Mouse (Mus musculus) G1E (cell line): ENCODE measurements around the gene Igf2bp2. TPM values are rescaled to one million over a fixed set of nuclear protein-coding genes. Genes with fewer than 3 reads are reported as not detected.

Experiments used
- ATAC-seq: 2 replicates; pipeline ENCODE4 v1.8.0; 2016; ENCODE audit warnings: mild to moderate bottlenecking; ENCODE audit not compliant: insufficient number of reproducible peaks, poor library complexity, low FRiP score, severe bottlenecking; ENCODE audit errors: extremely low read depth
- DNase-seq: peaks from one replicate; pipeline ENCODE4 v3.0.0; 2012; ENCODE audit warnings: low spot score
- H3K27me3 ChIP-seq: 2 replicates; pipeline ENCODE4 v1.6.1; 2012; ENCODE audit warnings: mild to moderate bottlenecking, low read length, inconsistent platforms; ENCODE audit not compliant: insufficient read depth
- H3K36me3 ChIP-seq: replicated peaks from 2 replicates; pipeline ENCODE3; 2012; ENCODE audit warnings: mild to moderate bottlenecking, inconsistent platforms
- H3K4me1 ChIP-seq: 2 replicates; pipeline ENCODE4 v1.6.1; 2012; ENCODE audit warnings: low read depth, low read length, inconsistent platforms, mixed read lengths; ENCODE audit not compliant: insufficient read depth
- H3K4me3 ChIP-seq: 2 replicates; pipeline ENCODE4 v1.5.1; 2012; ENCODE audit warnings: low read depth, mild to moderate bottlenecking, inconsistent platforms, low read length, moderate library complexity, mixed read lengths
- H3K9me3 ChIP-seq: replicated peaks from 2 replicates; pipeline ENCODE4 v1.6.1; 2012; ENCODE audit warnings: inconsistent platforms
- CTCF ChIP-seq: IDR thresholded peaks from 2 replicates; pipeline ENCODE4 v1.5.1; 2012; ENCODE audit warnings: low read depth, low read length, inconsistent platforms, mixed read lengths
- GATA1 ChIP-seq: IDR thresholded peaks from 2 replicates; pipeline ENCODE4 v1.6.1; 2012; ENCODE audit warnings: borderline replicate concordance, low read length, inconsistent platforms, mixed read lengths
- GATA2 ChIP-seq: IDR thresholded peaks from 2 replicates; pipeline ENCODE4 v1.6.1; 2012; ENCODE audit warnings: low read depth, low read length, inconsistent platforms, borderline replicate concordance
- POLR2AphosphoS5 ChIP-seq: IDR thresholded peaks from 2 replicates; pipeline ENCODE4 v1.6.1; 2012; ENCODE audit warnings: low read depth, low read length, inconsistent platforms; ENCODE audit not compliant: insufficient replicate concordance
- TAL1 ChIP-seq: conservative IDR thresholded peaks from 2 replicates; pipeline ENCODE4 v1.6.1; 2012; ENCODE audit warnings: low read depth, low read length, inconsistent platforms, mixed read lengths
- polyA plus RNA-seq: library from polyadenylated mRNA; stranded (reverse); fragments of >175 nt; gene quantifications from 2 replicates; pipeline ENCODE4 v1.2.3, GENCODE M21; 2012
- total RNA-seq, 2 experiments: library from RNA; stranded (forward) in 1 of 2; stranded (reverse) in 1 of 2; fragments of 200-1000 nt in 1 of 2; fragments of >200 nt in 1 of 2; fragmentation: Nextera tagmentation in 1 of 2; gene quantifications; 2 replicates each; pipeline ENCODE4 v1.2.3; 2014 to 2017

The Igf2bp2 gene
- total and polyA plus RNA-seq, 3 experiments, result 0.24 to 1.1 (median 0.87) TPM

DNA sequence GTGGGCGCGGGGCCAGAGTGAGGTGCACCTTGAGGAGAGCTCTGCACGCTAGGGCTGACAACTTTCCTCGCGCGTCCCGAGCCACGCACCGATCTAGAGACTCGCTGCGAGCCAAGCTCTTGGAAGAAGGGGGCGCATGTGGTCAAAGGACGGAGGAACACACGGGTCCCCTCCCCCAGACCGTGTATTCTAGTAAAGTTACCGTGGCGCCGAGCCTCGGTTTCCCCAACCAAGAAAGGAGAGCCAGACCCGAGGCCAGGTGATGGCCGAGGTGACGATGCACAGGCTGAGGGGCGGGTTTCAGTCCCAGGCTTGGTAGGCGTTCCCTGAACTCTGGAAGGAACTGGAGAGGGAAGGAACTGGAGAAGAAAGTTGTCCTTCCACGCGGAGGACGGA, 355 bp upstream of the Igf2bp2 start:
- ATAC-seq, result no peak
- H3K27me3 ChIP-seq, result peaks cover 23% of the 10 kb centered on the region
- no peak for TF ChIP-seq CTCF

DNA sequence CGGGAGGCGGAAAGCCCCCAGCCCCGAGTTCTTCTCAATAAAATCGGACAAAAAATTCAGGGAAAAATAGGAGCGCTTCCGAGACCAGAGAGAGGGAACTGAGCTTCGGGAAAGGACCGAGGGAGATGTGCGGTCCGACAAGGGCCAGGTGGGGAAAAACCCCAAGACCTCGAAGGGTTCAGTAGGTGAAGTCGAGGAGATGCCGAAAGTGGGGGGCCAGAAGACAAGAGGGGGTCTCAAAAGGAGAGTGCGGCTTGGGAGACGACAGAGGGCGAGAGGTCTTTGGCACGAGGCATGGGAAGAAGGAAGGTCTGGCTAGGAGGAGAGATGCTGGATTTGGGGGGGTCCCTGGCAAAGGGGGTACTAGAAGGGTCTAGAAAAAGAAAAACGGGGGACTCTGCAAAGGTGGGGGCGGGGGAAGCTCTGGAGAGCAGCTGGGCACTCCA, 1.0 kb downstream of the Igf2bp2 start:
- Histone ChIP-seq H3K27me3 (peaks cover 23% of the 10 kb centered on the region), H3K4me1 (no peaks in the 10 kb centered on the region), H3K9me3 (peaks cover 16% of the 10 kb centered on the region), H3K36me3 (no peaks in the 10 kb centered on the region), H3K4me3 (no peak overlapping the region)
- ATAC-seq (no peak), DNase-seq (no peak)
- TF ChIP-seq GATA2, result no peak

More for the DNA sequence above, 355 bp upstream of the Igf2bp2 start:
- Histone ChIP-seq H3K4me3 (no peak overlapping the region), H3K9me3 (peaks cover 16% of the 10 kb centered on the region), H3K4me1 (no peaks in the 10 kb centered on the region), H3K36me3 (no peaks in the 10 kb centered on the region)
- no peak for DNase-seq

DNA sequence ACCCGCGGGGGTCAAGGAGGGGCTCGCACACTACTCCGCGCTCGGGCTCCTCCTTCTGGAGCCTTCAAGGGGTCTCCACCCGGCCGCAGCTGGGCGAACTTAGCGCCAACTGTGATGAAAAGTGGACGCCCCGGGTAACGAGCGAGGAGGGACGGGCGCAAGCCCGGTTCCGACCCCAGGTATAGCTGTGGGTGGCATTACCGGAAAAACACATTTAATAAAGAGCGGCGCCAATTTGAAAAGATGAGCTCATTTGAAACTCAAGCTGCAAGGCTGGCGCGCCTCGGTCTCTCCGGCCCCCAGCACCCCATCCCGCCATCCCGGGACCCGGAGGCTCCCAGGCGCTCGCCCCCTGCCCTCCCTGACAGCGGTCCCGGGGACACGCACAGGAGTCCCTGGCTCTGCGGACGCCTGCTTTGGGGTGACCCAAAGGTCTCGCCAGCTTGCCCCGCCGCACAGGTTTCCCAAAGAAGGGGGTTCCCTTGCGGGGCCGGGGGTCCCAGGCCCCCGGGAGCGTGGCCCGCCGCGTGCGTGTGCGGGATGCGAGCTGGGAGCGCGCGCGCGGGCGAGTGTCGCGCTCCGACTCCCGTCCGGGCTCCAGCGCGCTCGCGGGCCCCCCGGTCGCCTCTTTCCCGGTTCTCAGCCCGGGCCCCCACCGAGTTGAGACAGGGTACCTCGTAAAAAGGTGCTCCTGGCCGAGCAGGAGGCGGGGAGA, 1.6 kb downstream of the Igf2bp2 start:
- Histone ChIP-seq H3K4me3 (no peak overlapping the region), H3K27me3 (peaks cover 23% of the 10 kb centered on the region), H3K4me1 (no peaks in the 10 kb centered on the region), H3K9me3 (peaks cover 16% of the 10 kb centered on the region), H3K36me3 (no peaks in the 10 kb centered on the region)
- TF ChIP-seq GATA1 (no peak), GATA2 (no peak), TAL1 (no peak), POLR2AphosphoS5 (no peak), CTCF (no peak)
- no peak for ATAC-seq
- no peak for DNase-seq

GRCm38 (mm10) chr16:22160386-22161145, 2.5 kb downstream of the Igf2bp2 start:
- DNase-seq (no peak), ATAC-seq (no peak)
- Histone ChIP-seq H3K4me3 (no peak overlapping the region), H3K9me3 (peaks cover 16% of the 10 kb centered on the region), H3K27me3 (peaks cover 27% of the 10 kb centered on the region), H3K36me3 (no peaks in the 10 kb centered on the region), H3K4me1 (no peaks in the 10 kb centered on the region)
- TF ChIP-seq POLR2AphosphoS5 (no peak), CTCF (no peak), TAL1 (no peak), GATA2 (no peak), GATA1 (no peak)

DNA sequence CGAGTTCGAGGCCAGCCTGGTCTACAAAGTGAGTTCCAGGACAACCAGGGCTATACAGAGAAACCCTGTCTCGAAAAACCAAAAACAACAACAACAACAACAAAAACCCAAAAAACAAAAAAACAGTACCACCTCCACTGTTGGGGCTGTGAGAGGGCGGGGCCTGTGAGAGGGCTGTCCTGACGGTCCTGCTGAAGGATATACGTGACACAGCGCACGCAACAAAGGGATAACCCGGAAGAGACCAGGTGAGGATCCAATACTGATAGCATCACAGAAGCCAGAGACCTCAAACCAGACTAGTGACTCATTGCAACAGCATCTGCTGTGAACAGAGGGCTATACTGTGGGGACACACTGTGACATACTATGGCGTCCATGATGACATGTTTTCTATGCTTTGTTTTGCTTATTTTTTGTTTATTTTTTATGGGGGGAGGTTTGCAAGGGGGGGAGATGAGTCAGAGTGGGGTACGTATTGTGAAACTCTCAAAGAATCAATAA, 10.1 kb downstream of the Igf2bp2 start:
- no peak for ATAC-seq
- Histone ChIP-seq H3K4me1 (no peaks in the 10 kb centered on the region), H3K36me3 (no peaks in the 10 kb centered on the region), H3K4me3 (no peak overlapping the region), H3K9me3 (no peaks in the 10 kb centered on the region), H3K27me3 (peaks cover 20% of the 10 kb centered on the region)
- TF ChIP-seq GATA1 (no peak), TAL1 (no peak), CTCF (no peak), GATA2 (no peak), POLR2AphosphoS5 (no peak)
- DNase-seq, result no peak

DNA sequence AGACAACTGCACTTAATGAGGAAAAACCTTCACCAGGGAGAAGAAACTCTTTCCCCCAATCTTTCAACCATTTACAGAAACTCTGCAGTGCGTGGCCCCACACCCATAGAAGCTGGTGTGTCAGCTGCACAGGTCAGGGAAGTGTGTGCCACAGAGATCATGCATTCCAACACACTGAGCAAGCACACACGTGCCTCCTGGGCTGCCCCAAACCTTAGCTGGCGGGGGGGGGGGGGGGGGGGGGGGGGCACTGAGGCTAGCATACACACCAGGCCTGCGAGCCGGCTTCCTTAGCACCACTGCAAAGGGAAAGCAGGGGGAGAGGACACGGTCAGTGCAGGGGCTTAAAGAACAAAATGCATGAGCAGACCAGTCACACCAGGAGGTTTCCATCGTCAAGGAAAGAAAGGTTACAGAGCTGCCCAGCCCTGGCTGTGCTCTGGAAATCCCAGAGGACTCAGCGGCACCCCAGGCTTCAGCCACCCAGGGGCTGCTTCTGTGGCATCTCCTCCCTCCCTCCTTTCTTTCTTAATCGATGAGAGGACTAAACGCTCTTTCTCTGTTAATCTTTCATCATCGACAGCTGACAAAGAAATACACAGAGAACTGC, 11.3 kb downstream of the Igf2bp2 start:
- no peaks in the 10 kb centered on the region for H3K4me1 ChIP-seq
- no peak overlapping the region for H3K4me3 ChIP-seq
- no peaks in the 10 kb centered on the region for H3K9me3 ChIP-seq
- ATAC-seq, result no peak
- peaks cover 24% of the 10 kb centered on the region for H3K27me3 ChIP-seq
- no peaks in the 10 kb centered on the region for H3K36me3 ChIP-seq
- DNase-seq, result no peak
- TF ChIP-seq POLR2AphosphoS5 (no peak), GATA1 (no peak), CTCF (no peak), TAL1 (no peak), GATA2 (no peak)
